Comparison of ENCODE assay signal across 11 mouse cellular contexts in genomic region chr9:120777016-120777415, GRCm38 (mm10).
DNase-seq lines count a peak whose midpoint lies in the region; ATAC-seq and TF ChIP-seq lines count a peak whose summit lies in the region.
"Had no signal": no experiment of that assay in that cellular context is flagged by ENCODE, and none has a peak within 500 bp of the region (broad histone marks: within the 10 kb centered on the region; RNA-seq: fewer than 3 reads in every experiment).

No protein-coding gene starts in this region.

- no peaks in the 10 kb centered on the region for H3K36me3 ChIP-seq in heart, embryonic 13.5 days
- H3K36me3 ChIP-seq in liver, postnatal 0 days (replicated peaks; ENCODE audit: insufficient read depth, low read length), result no peaks in the 10 kb centered on the region
- H3K36me3 ChIP-seq: hindbrain, embryonic 10.5 days had no signal

- no peak overlapping the region for H3K4me2 ChIP-seq in heart, embryonic 13.5 days
- peak overlapping the region; percentile 19 for H3K4me2 ChIP-seq in liver, postnatal 0 days (ENCODE audit: low read depth, low read length)
- H3K4me2 ChIP-seq: forebrain, embryonic 13.5 days had no signal

- no peak for DNase-seq in gastrocnemius, adult 2 months
- DNase-seq in gastrocnemius, postnatal 14 days, result no peak
- DNase-seq in liver, postnatal 0 days, result no peak
- no peak for DNase-seq in MN1 (ENCODE audit: low spot score)
- no peak for DNase-seq in cerebellum, postnatal 4 days (ENCODE audit: low spot score in 2 of 2)
- DNase-seq in retina, embryonic 14.5 days (ENCODE audit: low spot score), result no peak
- DNase-seq: layer of hippocampus, postnatal 36 days had no signal

- no peak for TF ChIP-seq CTCF in gastrocnemius, adult 2 months (IDR thresholded peaks at IDR 0.05)
- TF ChIP-seq CTCF in liver, postnatal 0 days (IDR thresholded peaks at IDR 0.05; ENCODE audit: low read depth), result no peak

- peaks cover 30% of the 10 kb centered on the region for H3K4me1 ChIP-seq in heart, embryonic 13.5 days
- H3K4me1 ChIP-seq in liver, postnatal 0 days (ENCODE audit: insufficient read depth), result peaks cover 26% of the 10 kb centered on the region
- H3K4me1 ChIP-seq: forebrain, embryonic 13.5 days had no signal

- H3K9ac ChIP-seq in heart, embryonic 13.5 days, result no peak overlapping the region
- no peak overlapping the region for H3K9ac ChIP-seq in liver, postnatal 0 days (replicated peaks)
- H3K9ac ChIP-seq: forebrain, embryonic 13.5 days had no signal

- no peak overlapping the region for H3K4me3 ChIP-seq in gastrocnemius, adult 2 months
- no peak overlapping the region for H3K4me3 ChIP-seq in heart, embryonic 13.5 days
- H3K4me3 ChIP-seq in liver, postnatal 0 days (ENCODE audit: low read depth, low read length), result no peak overlapping the region
- H3K4me3 ChIP-seq: forebrain, embryonic 13.5 days; hindbrain, embryonic 10.5 days had no signal

- ATAC-seq in CD4-positive, CD25-positive, alpha-beta regulatory T cell, adult 4 months, result peak; percentile 7
- no peak for ATAC-seq in heart, embryonic 13.5 days (ENCODE audit: extremely low read depth, insufficient number of reproducible peaks, low FRiP score, low TSS enrichment)
- no peak for ATAC-seq in liver, postnatal 0 days
- ATAC-seq: forebrain, embryonic 13.5 days had no signal

- WGBS in heart, embryonic 13.5 days, result 29% methylated on average over 6 of the region's 6 CpGs
- WGBS in liver, postnatal 0 days (ENCODE audit: insufficient replicate concordance), result 26% methylated on average over 6 of the region's 6 CpGs

- no peaks in the 10 kb centered on the region for H3K9me3 ChIP-seq in heart, embryonic 13.5 days
- H3K9me3 ChIP-seq in liver, postnatal 0 days (ENCODE audit: low read length), result no peaks in the 10 kb centered on the region
- H3K9me3 ChIP-seq: forebrain, embryonic 13.5 days had no signal

- H3K27ac ChIP-seq in gastrocnemius, adult 2 months, result peak overlapping the region; percentile 72
- peak overlapping the region; percentile 85 for H3K27ac ChIP-seq in heart, embryonic 13.5 days (replicated peaks)
- H3K27ac ChIP-seq in liver, postnatal 0 days (ENCODE audit: low read depth), result peak overlapping the region; percentile 94
- H3K27ac ChIP-seq: forebrain, embryonic 13.5 days had no signal

- TF ChIP-seq EP300 in liver, postnatal 0 days (IDR thresholded peaks at IDR 0.05; ENCODE audit: low read depth), result no peak

- intact Hi-C loops in gastrocnemius, adult 2 months (cut with DNase I), result no loop called here
- intact Hi-C loops in gastrocnemius, postnatal 14 days (cut with DNase I; ENCODE audit: low total_unique reads), result no loop called here

- no peaks in the 10 kb centered on the region for H3K27me3 ChIP-seq in heart, embryonic 13.5 days (replicated peaks)
- no peaks in the 10 kb centered on the region for H3K27me3 ChIP-seq in liver, postnatal 0 days (ENCODE audit: insufficient read depth, low read length)
- H3K27me3 ChIP-seq: forebrain, embryonic 13.5 days had no signal
